Mouse (Mus musculus) adrenal gland, adult 2 months (tissue): ENCODE results near the gene Ush2a. TPM values are rescaled to one million over a fixed set of nuclear protein-coding genes. Genes with fewer than 3 reads are reported as not detected.

ENCODE experiments used
- DNase-seq: peaks from one replicate; pipeline ENCODE4 v3.0.0; 2021
- polyA plus RNA-seq: library from polyadenylated mRNA; depleted of rRNA; stranded (reverse); fragments of >200 nt; gene quantifications from 2 replicates; pipeline ENCODE4 v1.2.3, GENCODE M21; 2012
- total RNA-seq, 2 experiments: library from RNA; stranded (reverse); gene quantifications; 2 replicates each; pipeline ENCODE4 v1.2.3; 2021

Ush2a gene
- total and polyA plus RNA-seq, 3 experiments, result 0.07 TPM; not detected in 2

- DNase-seq, result no peak
Measured at GRCm38 (mm10) chr1:188387321-188387720, 125.5 kb downstream of the Ush2a start.

- no peak for DNase-seq
Measured at GRCm38 (mm10) chr1:188387820-188388471, 126.1 kb downstream of the Ush2a start.

DNA sequence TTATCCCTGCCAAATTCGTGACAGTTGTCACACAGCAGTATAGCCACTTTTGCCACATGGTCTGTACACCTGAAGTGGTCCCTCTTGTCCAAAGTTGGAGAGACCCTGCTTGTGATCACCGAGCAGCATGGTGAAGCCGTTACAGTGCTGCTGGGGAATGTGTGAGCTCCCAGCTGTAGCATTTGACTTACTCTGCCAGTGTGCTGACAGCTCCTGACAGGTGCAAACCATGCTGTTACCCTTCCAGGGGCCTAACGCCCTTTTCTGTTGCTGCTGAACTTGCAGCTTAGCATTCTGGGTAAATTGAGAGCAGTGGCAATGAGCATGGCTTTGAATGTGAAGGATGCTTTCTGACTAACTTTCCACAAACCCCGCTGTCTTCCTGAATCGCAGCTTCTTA lies 128.3 kb downstream of the Ush2a start:
- DNase-seq, result no peak

GRCm38 (mm10) chr1:188407176-188407575 lies 145.4 kb downstream of the Ush2a start:
- no peak for DNase-seq

DNA sequence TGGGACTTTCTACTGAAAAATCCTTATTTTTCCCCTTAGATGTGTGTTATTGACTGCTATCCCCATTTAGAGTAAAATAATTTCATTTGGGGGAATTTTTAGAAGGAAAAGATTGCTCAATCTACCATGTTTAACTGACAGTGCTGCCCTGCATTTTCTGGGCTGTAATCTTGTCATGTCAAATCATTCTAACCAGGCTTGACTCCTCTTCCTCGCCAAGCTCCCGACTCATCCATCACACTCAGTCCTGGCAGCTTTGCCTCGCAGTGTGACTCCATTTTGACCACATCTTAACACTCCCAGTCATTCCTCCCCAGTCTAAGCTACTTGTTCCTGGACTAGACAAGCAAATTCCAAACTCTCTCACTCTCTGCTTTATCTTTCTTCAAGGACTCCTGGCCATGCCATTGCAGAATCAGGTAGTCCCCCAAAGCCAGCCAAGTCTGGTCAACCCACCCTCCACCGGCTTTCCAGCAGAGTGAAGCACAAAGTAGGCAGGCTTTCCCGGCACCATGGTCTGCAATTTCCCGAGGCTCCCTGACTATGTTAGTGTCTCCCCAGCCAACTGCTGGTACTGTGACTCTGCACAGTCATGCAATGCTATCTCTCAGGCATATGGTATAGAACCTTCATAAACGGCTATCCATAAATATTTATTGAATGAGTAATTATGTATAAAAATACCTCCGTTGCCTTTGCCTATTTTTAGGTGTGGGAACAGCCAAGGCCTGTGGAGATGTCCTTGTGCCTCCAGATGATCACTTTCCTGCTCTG lies 146.0 kb downstream of the Ush2a start:
- DNase-seq, result no peak

- no peak for DNase-seq
Measured at GRCm38 (mm10) chr1:188410547-188410946, 148.7 kb downstream of the Ush2a start.

- no peak for DNase-seq
Measured at GRCm38 (mm10) chr1:188420543-188420942, 158.7 kb downstream of the Ush2a start.

DNA sequence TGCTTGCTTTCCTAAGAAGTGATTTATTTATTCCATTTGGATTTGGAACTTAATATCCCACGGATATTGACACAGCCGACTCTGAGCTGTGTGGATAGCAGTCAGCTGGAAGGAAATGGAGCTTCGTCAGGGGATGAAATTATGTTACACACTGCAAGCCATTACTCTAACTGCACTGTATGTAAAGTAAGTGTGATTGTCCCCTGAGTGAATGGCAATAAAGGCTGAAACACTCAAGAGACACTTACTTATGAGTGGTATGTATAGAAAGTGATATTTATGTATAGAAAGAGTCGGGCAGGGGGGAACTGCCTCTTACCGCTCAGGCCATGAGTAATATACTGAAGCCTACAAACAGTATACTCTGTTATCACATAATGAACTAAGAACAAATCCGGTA lies 166.3 kb downstream of the Ush2a start:
- DNase-seq, result no peak

- peak; percentile 33 for DNase-seq
Measured at GRCm38 (mm10) chr1:188430689-188431088, 168.9 kb downstream of the Ush2a start.

- no peak for DNase-seq
Measured at GRCm38 (mm10) chr1:188447964-188448363, 186.1 kb downstream of the Ush2a start.

DNA sequence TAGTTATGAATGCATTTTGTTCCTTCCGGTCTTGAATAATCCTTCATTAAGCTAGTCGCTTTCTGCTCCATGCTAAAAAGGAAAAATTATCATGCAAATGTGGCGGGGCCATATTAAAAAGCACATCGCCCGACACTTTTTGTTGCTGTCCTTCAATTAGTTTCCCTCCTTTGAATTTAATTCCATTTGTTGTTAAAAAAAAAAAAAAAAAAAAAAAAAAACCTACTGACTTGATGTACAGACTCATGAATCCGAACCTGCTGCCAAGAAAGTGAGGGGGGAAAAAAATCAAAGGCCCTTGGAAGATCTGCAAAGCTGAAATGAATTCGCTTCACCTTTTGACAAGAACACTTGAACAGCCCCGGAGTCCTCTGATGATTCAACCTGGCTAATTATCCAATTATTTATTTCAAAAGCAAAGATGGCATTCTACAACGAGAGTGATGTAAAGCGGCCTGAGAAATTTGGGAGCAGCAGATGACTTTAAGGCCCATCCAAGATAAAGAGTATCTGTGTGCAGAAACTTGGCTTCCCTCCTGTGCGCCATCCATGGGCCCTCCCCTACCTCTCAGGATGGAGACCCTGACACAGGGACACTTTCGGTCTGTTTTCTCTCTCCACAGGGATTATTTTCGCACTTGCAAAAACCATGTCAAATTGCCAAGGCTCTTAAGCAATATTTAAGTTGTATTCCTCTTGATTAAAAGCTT lies 194.8 kb downstream of the Ush2a start:
- DNase-seq, result no peak

GRCm38 (mm10) chr1:188457221-188458008 lies 195.6 kb downstream of the Ush2a start:
- DNase-seq, result no peak

GRCm38 (mm10) chr1:188461203-188461602 lies 199.4 kb downstream of the Ush2a start:
- no peak for DNase-seq

- no peak for DNase-seq
Measured at GRCm38 (mm10) chr1:188464653-188465052, 202.8 kb downstream of the Ush2a start.

GRCm38 (mm10) chr1:188468371-188468783 lies 206.6 kb downstream of the Ush2a start:
- DNase-seq, result no peak

DNA sequence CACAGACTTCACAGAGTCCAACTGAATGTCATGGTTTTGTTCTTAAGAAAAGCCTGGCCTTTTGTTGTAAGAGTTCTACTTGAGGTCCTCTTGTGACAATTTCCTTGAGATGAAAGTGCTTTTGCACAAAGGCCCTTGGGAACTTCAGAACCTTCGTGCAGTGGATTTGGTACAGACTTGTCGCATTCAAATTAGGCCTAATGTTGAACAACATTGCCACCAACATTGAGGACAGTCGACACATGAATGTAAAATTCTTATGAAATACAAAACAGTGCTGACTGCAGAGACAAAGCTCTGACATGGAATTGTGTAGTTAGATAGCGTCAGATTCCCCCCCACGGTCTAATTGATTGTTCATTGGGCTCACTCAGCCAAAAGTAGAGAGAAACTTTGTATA lies 243.1 kb downstream of the Ush2a start:
- DNase-seq, result no peak

DNA sequence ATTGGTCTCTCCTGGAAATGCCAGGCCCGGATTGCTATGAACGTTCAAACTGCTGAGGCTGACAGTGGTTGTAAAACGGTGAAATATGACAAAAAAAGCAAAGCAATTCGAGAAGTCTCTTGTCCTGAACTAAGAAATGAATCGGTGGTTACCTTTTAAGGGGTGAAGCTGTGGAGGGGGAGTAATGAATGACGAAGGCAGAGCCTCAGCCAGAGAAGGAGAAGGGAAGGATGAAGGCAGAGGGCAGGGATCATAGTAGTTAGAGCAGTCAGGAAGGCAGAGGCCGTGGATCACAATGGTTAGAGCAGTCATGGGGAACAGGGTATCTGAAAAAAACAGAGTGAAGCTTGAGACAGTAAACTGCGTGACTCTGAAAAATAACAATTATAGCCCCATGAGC lies 257.0 kb downstream of the Ush2a start:
- no peak for DNase-seq

DNA sequence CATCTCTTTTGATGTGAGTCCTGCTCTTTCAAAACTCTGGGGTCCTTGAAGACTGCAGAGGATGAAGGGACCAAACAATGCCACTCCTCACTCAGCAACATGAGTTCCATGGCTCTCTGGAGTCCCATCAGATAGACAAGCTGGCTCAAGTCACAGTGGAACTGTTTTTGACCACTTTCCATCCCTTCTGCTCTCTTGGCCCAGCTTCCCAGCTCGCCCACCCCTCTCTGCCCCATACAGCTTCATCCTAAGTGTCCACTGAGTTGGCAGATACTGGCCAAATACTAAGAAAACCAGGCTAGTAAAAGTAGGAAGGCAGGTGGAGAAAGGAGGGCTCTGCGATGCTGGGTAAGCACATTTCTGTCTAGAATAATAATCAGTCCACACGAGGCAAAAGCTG lies 265.6 kb downstream of the Ush2a start:
- no peak for DNase-seq

- no peak for DNase-seq
Measured at GRCm38 (mm10) chr1:188529606-188530131, 267.8 kb downstream of the Ush2a start.

GRCm38 (mm10) chr1:188537021-188537420 lies 275.2 kb downstream of the Ush2a start:
- no peak for DNase-seq

- DNase-seq, result no peak
Measured at GRCm38 (mm10) chr1:188539621-188540020, 277.8 kb downstream of the Ush2a start.

DNA sequence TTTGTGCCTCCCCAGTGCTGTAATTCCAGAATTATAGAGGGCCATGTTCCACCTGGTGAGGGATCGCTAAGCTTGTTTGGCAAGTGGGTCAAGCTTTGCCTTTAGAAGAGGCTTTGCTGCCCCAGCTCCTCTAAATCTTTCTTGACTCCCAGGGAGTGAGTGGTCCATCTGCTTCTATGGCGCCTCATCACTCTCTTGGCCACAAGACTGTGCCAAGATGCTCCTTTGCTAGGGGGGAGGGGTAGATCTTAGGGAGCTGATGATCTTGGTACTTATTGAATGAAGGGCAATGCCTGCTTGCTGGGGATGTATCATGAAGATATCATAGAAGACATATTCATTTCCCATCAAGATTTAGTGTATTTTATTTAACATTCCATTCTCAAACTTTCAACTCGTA lies 279.7 kb downstream of the Ush2a start:
- no peak for DNase-seq
